Mouse (Mus musculus): ENCODE measurements around the gene Unk.

Unk gene

GRCm38 (mm10) chr11:116064187-116064867 lies 34.2 kb downstream of the Unk start:
- DNase-seq, result no peak

GRCm38 (mm10) chr11:116065345-116065744 lies 35.2 kb downstream of the Unk start:
- DNase-seq, result no peak

- DNase-seq, result no peak
Observed at GRCm38 (mm10) chr11:116071510-116071909, 41.4 kb downstream of the Unk start.

GRCm38 (mm10) chr11:116072608-116073007 lies 42.5 kb downstream of the Unk start:
- no peak for DNase-seq

- no peak for DNase-seq
Observed at GRCm38 (mm10) chr11:116074436-116074991, 44.4 kb downstream of the Unk start.

- DNase-seq, result no peak
Observed at GRCm38 (mm10) chr11:116075539-116076265, 45.6 kb downstream of the Unk start.

- no peak for DNase-seq
Observed at GRCm38 (mm10) chr11:116076266-116076540, 46.1 kb downstream of the Unk start.

- no peak for DNase-seq
Observed at GRCm38 (mm10) chr11:116076836-116077235, 46.7 kb downstream of the Unk start.

GRCm38 (mm10) chr11:116077446-116078204 lies 47.5 kb downstream of the Unk start, which contains the start of gene Unc13d:
TSS of gene Unc13d (minus strand) at chr11:116077961.
- no peak for DNase-seq

- no peak for DNase-seq
Observed at GRCm38 (mm10) chr11:116078221-116078620, 48.1 kb downstream of the Unk start.

- no peak for DNase-seq
Observed at GRCm38 (mm10) chr11:116078676-116079320, 48.7 kb downstream of the Unk start.

GRCm38 (mm10) chr11:116079511-116079910 lies 49.4 kb downstream of the Unk start:
- DNase-seq, result peak; percentile 91

- DNase-seq, result no peak
Observed at GRCm38 (mm10) chr11:116081081-116081480, 51.0 kb downstream of the Unk start.

GRCm38 (mm10) chr11:116083096-116083672 lies 53.1 kb downstream of the Unk start:
- no peak for DNase-seq

- DNase-seq, result no peak
Observed at GRCm38 (mm10) chr11:116084166-116084565, 54.0 kb downstream of the Unk start.

GRCm38 (mm10) chr11:116086258-116087193 lies 56.4 kb downstream of the Unk start, which contains the start of gene Wbp2:
TSS of gene Wbp2 (minus strand) at chr11:116086995.
- DNase-seq, result peak; percentile 99

- DNase-seq, result peak; percentile 87
Observed at GRCm38 (mm10) chr11:116087194-116088130, 57.3 kb downstream of the Unk start.

GRCm38 (mm10) chr11:116088188-116088587 lies 58.1 kb downstream of the Unk start:
- no peak for DNase-seq

GRCm38 (mm10) chr11:116088741-116089394 lies 58.7 kb downstream of the Unk start:
- DNase-seq, result no peak

GRCm38 (mm10) chr11:116089545-116089944 lies 59.4 kb downstream of the Unk start:
- no peak for DNase-seq
